20 mouse cellular contexts compared by ENCODE assay signal in the genomic region with DNA sequence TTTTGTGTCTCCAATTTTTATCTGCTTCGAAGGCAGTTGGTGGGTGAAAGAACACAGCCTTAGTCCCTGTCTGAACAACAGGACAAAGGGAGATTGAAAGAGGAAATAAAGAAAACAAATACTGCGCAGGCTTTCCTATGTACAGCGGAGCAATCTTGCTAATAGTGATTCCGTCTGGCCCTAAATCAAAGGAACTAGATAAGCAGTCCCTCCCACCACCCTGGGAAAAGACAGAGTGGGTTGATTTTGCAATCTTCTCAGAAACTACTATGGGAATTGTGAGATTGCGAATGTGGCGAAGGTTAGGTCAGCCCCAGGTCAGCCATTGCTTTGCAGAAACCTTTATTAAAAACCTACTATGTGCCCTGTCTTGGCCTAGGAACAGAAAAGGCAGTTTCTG.
DNase-seq lines count a peak whose midpoint lies in the region; ATAC-seq and TF ChIP-seq lines count a peak whose summit lies in the region.
"Had no signal": no experiment of that assay in that cellular context is flagged by ENCODE, and none has a peak within 500 bp of the region (broad histone marks: within the 10 kb centered on the region; RNA-seq: fewer than 3 reads in every experiment).

No protein-coding gene starts in this region.

- peak overlapping the region; percentile 56 for H3K27ac ChIP-seq in gastrocnemius, adult 2 months
- H3K27ac ChIP-seq in heart, embryonic 15.5 days = peak overlapping the region; percentile 45; the same call in 1 of the 2 replicates
- H3K27ac ChIP-seq in lung, postnatal 0 days (ENCODE audit: low read length) = no peak overlapping the region
- H3K27ac ChIP-seq in liver, embryonic 12.5 days = no peak overlapping the region
- H3K27ac ChIP-seq: hindbrain, postnatal 0 days; left cerebral cortex, adult 2 months; liver, embryonic 14.5 days; midbrain, embryonic 10.5 days; neural tube, embryonic 13.5 days had no signal

- H3K4me2 ChIP-seq in heart, embryonic 15.5 days = no peak overlapping the region
- no peak overlapping the region for H3K4me2 ChIP-seq in lung, postnatal 0 days (replicated peaks; ENCODE audit: low read depth, low read length)
- no peak overlapping the region for H3K4me2 ChIP-seq in liver, embryonic 12.5 days
- H3K4me2 ChIP-seq: neural tube, embryonic 13.5 days had no signal

- H3K36me3 ChIP-seq in heart, embryonic 15.5 days = no peaks in the 10 kb centered on the region
- no peaks in the 10 kb centered on the region for H3K36me3 ChIP-seq in lung, postnatal 0 days (ENCODE audit: insufficient read depth, low read length)
- no peaks in the 10 kb centered on the region for H3K36me3 ChIP-seq in liver, embryonic 12.5 days
- H3K36me3 ChIP-seq: midbrain, embryonic 10.5 days; neural tube, embryonic 13.5 days had no signal

- intact Hi-C loops in gastrocnemius, adult 2 months (cut with DNase I) = loop anchor here (5.0 kb wide), 1 partner anchor 66 kb away; a partner anchor contains a TSS
- intact Hi-C loops in gastrocnemius, postnatal 14 days (cut with DNase I; ENCODE audit: low total_unique reads) = no loop called here
- intact Hi-C loops in heart, postnatal 10 days (cut with DNase I) = no loop called here

- no peak overlapping the region for H3K4me3 ChIP-seq in gastrocnemius, adult 2 months
- no peak overlapping the region for H3K4me3 ChIP-seq in heart, embryonic 15.5 days
- no peak overlapping the region for H3K4me3 ChIP-seq in lung, postnatal 0 days (ENCODE audit: low read depth, low read length)
- H3K4me3 ChIP-seq in liver, embryonic 12.5 days = no peak overlapping the region
- H3K4me3 ChIP-seq: left cerebral cortex, adult 2 months; midbrain, embryonic 10.5 days; myocyte; neural tube, embryonic 13.5 days had no signal

- TF ChIP-seq EP300 in lung, postnatal 0 days (IDR thresholded peaks at IDR 0.05) = no peak

- WGBS in heart, embryonic 15.5 days = 51% methylated on average over 6 of the region's 6 CpGs
- WGBS in lung, postnatal 0 days = 33% methylated on average over 6 of the region's 6 CpGs
- WGBS in liver, embryonic 12.5 days (ENCODE audit: insufficient replicate concordance) = 62% methylated on average over 6 of the region's 6 CpGs

- no peaks in the 10 kb centered on the region for H3K9me3 ChIP-seq in heart, embryonic 15.5 days (replicated peaks)
- no peaks in the 10 kb centered on the region for H3K9me3 ChIP-seq in lung, postnatal 0 days (ENCODE audit: low read length)
- no peaks in the 10 kb centered on the region for H3K9me3 ChIP-seq in liver, embryonic 12.5 days (replicated peaks)
- H3K9me3 ChIP-seq: midbrain, embryonic 10.5 days; neural tube, embryonic 13.5 days had no signal

- H3K27me3 ChIP-seq in heart, embryonic 15.5 days = no peaks in the 10 kb centered on the region
- no peaks in the 10 kb centered on the region for H3K27me3 ChIP-seq in lung, postnatal 0 days (replicated peaks; ENCODE audit: insufficient read depth, low read length)
- H3K27me3 ChIP-seq in liver, embryonic 12.5 days (replicated peaks) = no peaks in the 10 kb centered on the region
- H3K27me3 ChIP-seq: neural tube, embryonic 13.5 days had no signal

- 0 out of 2 replicates have a peak, but pooled peaks cover 3% of the 10 kb centered on the region for H3K4me1 ChIP-seq in heart, embryonic 15.5 days (replicated peaks)
- H3K4me1 ChIP-seq in lung, postnatal 0 days (ENCODE audit: insufficient read depth, low read depth, low read length) = no peaks in the 10 kb centered on the region
- no peaks in the 10 kb centered on the region for H3K4me1 ChIP-seq in liver, embryonic 12.5 days
- H3K4me1 ChIP-seq: midbrain, embryonic 10.5 days; neural tube, embryonic 13.5 days had no signal

- ATAC-seq in heart, embryonic 15.5 days (replicated peaks; ENCODE audit: insufficient number of reproducible peaks, insufficient read depth, low FRiP score, low read depth) = no peak
- ATAC-seq in lung, postnatal 0 days = no peak
- ATAC-seq in liver, embryonic 12.5 days = no peak
- ATAC-seq: forebrain, embryonic 14.5 days; hindbrain, postnatal 0 days; midbrain, embryonic 16.5 days had no signal

- TF ChIP-seq CTCF in gastrocnemius, adult 2 months (IDR thresholded peaks at IDR 0.05) = no peak
- no peak for TF ChIP-seq CTCF in lung, postnatal 0 days (IDR thresholded peaks at IDR 0.05)

- DNase-seq in gastrocnemius, adult 2 months = no peak
- DNase-seq in gastrocnemius, postnatal 14 days = no peak
- DNase-seq in heart, postnatal 10 days = no peak
- peak; percentile 39 for DNase-seq in lung, postnatal 0 days (ENCODE audit: low spot score)
- no peak for DNase-seq in lung, postnatal 10 days
- DNase-seq: cerebellum, adult 9-10 months; gastrocnemius, postnatal 25 days; kidney, adult 18-20 months; kidney, postnatal 10 days; thymus, postnatal 14 days had no signal

- H3K9ac ChIP-seq in heart, embryonic 15.5 days = no peak overlapping the region
- H3K9ac ChIP-seq in lung, postnatal 0 days (replicated peaks; ENCODE audit: low read depth) = no peak overlapping the region
- no peak overlapping the region for H3K9ac ChIP-seq in liver, embryonic 12.5 days
- H3K9ac ChIP-seq: liver, embryonic 14.5 days; neural tube, embryonic 13.5 days had no signal

Comparison
In these comparisons a context has a peak if more than half of its experiments do, and no peak if none do; other contexts are left out.
1. H3K27ac ChIP-seq: peak in gastrocnemius, adult 2 months (single experiment) and heart, embryonic 15.5 days (single experiment); none in lung, postnatal 0 days (single experiment) and liver, embryonic 12.5 days (single experiment).